Mouse (Mus musculus) hindlimb bud, embryonic 11.5 days (tissue): ENCODE results near the gene Rrm1.
"Not testable (repeated sequence)": the region's sequence is repeated elsewhere in the genome, so short reads cannot be mapped to it uniquely, and the experiment has no call there.

ENCODE experiments used
- DNase-seq: peaks from one replicate; pipeline ENCODE4 v3.0.0-alpha.2; 2012; ENCODE audit warnings: low read depth, low spot score; ENCODE audit errors: extremely low spot score

The Rrm1 gene

GRCm38 (mm10) chr7:102477377-102477776, 35.9 kb downstream of the Rrm1 start:
- no peak for DNase-seq

- DNase-seq: no peak
Observed at GRCm38 (mm10) chr7:102478425-102478824, 36.9 kb downstream of the Rrm1 start.

GRCm38 (mm10) chr7:102478926-102479325, 37.4 kb downstream of the Rrm1 start:
- DNase-seq: no peak

- DNase-seq: no peak
Observed at GRCm38 (mm10) chr7:102479368-102480078, 38.0 kb downstream of the Rrm1 start.

- DNase-seq: no peak
Observed at GRCm38 (mm10) chr7:102480821-102481220, 39.3 kb downstream of the Rrm1 start.

- no peak for DNase-seq
Observed at GRCm38 (mm10) chr7:102481579-102481978, 40.1 kb downstream of the Rrm1 start, which contains the start of gene Olfr543. Gene Olfr543 (minus strand): TSS chr7:102481679.

GRCm38 (mm10) chr7:102483665-102484064, 42.2 kb downstream of the Rrm1 start:
- DNase-seq: no peak

GRCm38 (mm10) chr7:102484766-102485165, 43.3 kb downstream of the Rrm1 start:
- not testable (repeated sequence) for DNase-seq

- no peak for DNase-seq
Observed at GRCm38 (mm10) chr7:102486105-102486504, 44.6 kb downstream of the Rrm1 start.

- no peak for DNase-seq
Observed at GRCm38 (mm10) chr7:102488161-102488560, 46.7 kb downstream of the Rrm1 start, which contains the start of gene Olfr544. Gene Olfr544 (minus strand): TSS chr7:102488313.

GRCm38 (mm10) chr7:102494416-102494815, 52.9 kb downstream of the Rrm1 start:
- DNase-seq: not testable (repeated sequence)

GRCm38 (mm10) chr7:102499473-102499872, 58.0 kb downstream of the Rrm1 start, which contains the start of gene Olfr545:
Gene Olfr545 (minus strand): TSS chr7:102499573.
- no peak for DNase-seq

- DNase-seq: no peak
Observed at GRCm38 (mm10) chr7:102501986-102502385, 60.5 kb downstream of the Rrm1 start.

- peak; percentile 63 for DNase-seq
Observed at GRCm38 (mm10) chr7:102506848-102507247, 65.4 kb downstream of the Rrm1 start.

GRCm38 (mm10) chr7:102508066-102508465, 66.6 kb downstream of the Rrm1 start:
- no peak for DNase-seq

- no peak for DNase-seq
Observed at GRCm38 (mm10) chr7:102508666-102509065, 67.2 kb downstream of the Rrm1 start.

- no peak for DNase-seq
Observed at GRCm38 (mm10) chr7:102509726-102510125, 68.2 kb downstream of the Rrm1 start.

GRCm38 (mm10) chr7:102511927-102512326, 70.4 kb downstream of the Rrm1 start:
- DNase-seq: no peak

- peak; percentile 35 for DNase-seq
Observed at GRCm38 (mm10) chr7:102512814-102513435, 71.4 kb downstream of the Rrm1 start.

GRCm38 (mm10) chr7:102514144-102514543, 72.6 kb downstream of the Rrm1 start:
- DNase-seq: no peak

GRCm38 (mm10) chr7:102516261-102517050, 75.0 kb downstream of the Rrm1 start:
- DNase-seq: no peak

- no peak for DNase-seq
Observed at GRCm38 (mm10) chr7:102517051-102517335, 75.5 kb downstream of the Rrm1 start.
